Mouse (Mus musculus) CH12.LX (cell line): ENCODE measurements at regions not wholly inside any gene's neighbourhood (a gene's known extent, or its start where the extent isn't known, plus 50 kb on each side); places are given as distances from the start of the nearest gene placed in this dataset.

Experiments used
- DNase-seq: peaks from one replicate; pipeline ENCODE4 v3.0.0-alpha.2; 2013; ENCODE audit errors: extremely low read depth
- H3K27ac ChIP-seq: 2 replicates; pipeline ENCODE4 v1.5.1; 2012; ENCODE audit warnings: low read depth, mild to moderate bottlenecking, control low read depth, moderate library complexity; ENCODE audit not compliant: insufficient read depth
- H3K27me3 ChIP-seq: replicated peaks from 2 replicates; pipeline ENCODE3; 2012; ENCODE audit warnings: inconsistent platforms
- H3K36me3 ChIP-seq, 2 experiments: replicated peaks in 1 of 2; 2 replicates each; pipeline versions ENCODE3 to v1.6.1; 2012; ENCODE audit warnings: inconsistent platforms in 1 of 2, low read length in 1 of 2, mild to moderate bottlenecking in 1 of 2, mixed read lengths in 1 of 2, moderate library complexity in 1 of 2; ENCODE audit not compliant: control insufficient read depth in 1 of 2, insufficient read depth in 1 of 2
- H3K4me1 ChIP-seq, 2 experiments: 2 replicates each; pipeline ENCODE4 v1.6.1; 2012; ENCODE audit warnings: inconsistent platforms in 1 of 2, moderate library complexity in 1 of 2; ENCODE audit not compliant: insufficient read depth in 2 of 2, control insufficient read depth in 1 of 2
- H3K4me2 ChIP-seq: 2 replicates; pipeline ENCODE4 v1.6.1; 2012; ENCODE audit warnings: low read depth, mild to moderate bottlenecking, control low read depth; ENCODE audit not compliant: poor library complexity, insufficient read depth, severe bottlenecking
- H3K4me3 ChIP-seq, 3 experiments: fragments of 150-350 bp in 1 of 3; sonication (generic) in 1 of 3; replicated peaks in 1 of 3; 2 replicates each; pipeline versions ENCODE3 to v1.5.1; 2011 to 2012; ENCODE audit warnings: low read depth in 2 of 3, low read length in 2 of 3, mild to moderate bottlenecking in 2 of 3, moderate library complexity in 2 of 3, control low read depth in 1 of 3, improper control_type of control experiment in 1 of 3, inconsistent platforms in 1 of 3, mixed read lengths in 1 of 3; ENCODE audit not compliant: poor library complexity in 1 of 3
- H3K79me2 ChIP-seq: replicated peaks from 2 replicates; pipeline ENCODE4 v1.6.1; 2012; ENCODE audit warnings: mild to moderate bottlenecking, moderate library complexity; ENCODE audit not compliant: control insufficient read depth, poor library complexity, insufficient read depth, severe bottlenecking; ENCODE audit errors: extremely low read depth
- H3K9ac ChIP-seq: 2 replicates; pipeline ENCODE4 v1.6.1; 2012; ENCODE audit warnings: low read depth, mild to moderate bottlenecking, control low read depth, moderate library complexity; ENCODE audit not compliant: insufficient read depth
- H3K9me3 ChIP-seq: replicated peaks from 2 replicates; pipeline ENCODE3; 2012; ENCODE audit warnings: low read length, inconsistent platforms, mixed read lengths
- BHLHE40 ChIP-seq: IDR thresholded peaks from 2 replicates; pipeline ENCODE4 v1.6.1; 2011; ENCODE audit warnings: mild to moderate bottlenecking, low read depth, low read length, improper control_type of control experiment
- CHD1 ChIP-seq: IDR thresholded peaks from 2 replicates; pipeline ENCODE4 v1.6.1; 2012; ENCODE audit warnings: low read depth, low read length, improper control_type of control experiment, inconsistent platforms
- CTCF ChIP-seq, 2 experiments: IDR thresholded peaks in 1 of 2; conservative IDR thresholded peaks in 1 of 2; 2 replicates each; pipeline ENCODE4 v1.5.1; 2011 to 2012; ENCODE audit warnings: low read depth in 2 of 2, low read length in 2 of 2, improper control_type of control experiment in 1 of 2, inconsistent platforms in 1 of 2, mild to moderate bottlenecking in 1 of 2, moderate library complexity in 1 of 2
- E2F4 ChIP-seq: IDR thresholded peaks from 2 replicates; pipeline ENCODE4 v1.6.1; 2011; ENCODE audit warnings: low read depth, low read length, improper control_type of control experiment; ENCODE audit not compliant: insufficient replicate concordance
- ELF1 ChIP-seq: IDR thresholded peaks from 2 replicates; pipeline ENCODE4 v1.6.1; 2014; ENCODE audit warnings: low read depth, mild to moderate bottlenecking, inconsistent platforms, low read length, improper control_type of control experiment
- EP300 ChIP-seq: IDR thresholded peaks from 2 replicates; pipeline ENCODE4 v1.6.1; 2011; ENCODE audit warnings: low read length, improper control_type of control experiment
- ETS1 ChIP-seq: conservative IDR thresholded peaks from 2 replicates; pipeline ENCODE4 v1.6.1; 2012; ENCODE audit warnings: low read depth, mild to moderate bottlenecking, inconsistent platforms, low read length, improper control_type of control experiment, moderate library complexity
- GABPA ChIP-seq: IDR thresholded peaks from 2 replicates; pipeline ENCODE4 v1.6.1; 2012; ENCODE audit warnings: low read depth, low read length, improper control_type of control experiment, inconsistent platforms; ENCODE audit not compliant: insufficient replicate concordance
- IRF4 ChIP-seq: IDR thresholded peaks from 2 replicates; pipeline ENCODE4 v1.6.1; 2014; ENCODE audit warnings: low read depth, mild to moderate bottlenecking, inconsistent platforms, low read length, improper control_type of control experiment
- JUN ChIP-seq: IDR thresholded peaks from 2 replicates; pipeline ENCODE4 v1.6.1; 2011; ENCODE audit warnings: low read depth, mild to moderate bottlenecking, low read length, improper control_type of control experiment, moderate library complexity; ENCODE audit not compliant: insufficient read depth
- KAT2A ChIP-seq: IDR thresholded peaks from 2 replicates; pipeline ENCODE4 v1.6.1; 2012; ENCODE audit warnings: low read length, improper control_type of control experiment, inconsistent platforms; ENCODE audit not compliant: insufficient replicate concordance
- MAFK ChIP-seq: IDR thresholded peaks from 2 replicates; pipeline ENCODE4 v1.6.1; 2011; ENCODE audit warnings: low read length, improper control_type of control experiment; ENCODE audit not compliant: insufficient replicate concordance
- MAX ChIP-seq: IDR thresholded peaks from 2 replicates; pipeline ENCODE4 v1.6.1; 2011; ENCODE audit warnings: low read length, improper control_type of control experiment
- MAZ ChIP-seq: IDR thresholded peaks from 2 replicates; pipeline ENCODE4 v1.6.1; 2012; ENCODE audit warnings: low read depth, mild to moderate bottlenecking, inconsistent platforms, low read length, improper control_type of control experiment, moderate library complexity
- MEF2A ChIP-seq: IDR thresholded peaks from 2 replicates; pipeline ENCODE4 v1.6.1; 2014; ENCODE audit warnings: low read depth, mild to moderate bottlenecking, inconsistent platforms, low read length, improper control_type of control experiment, borderline replicate concordance
- MXI1 ChIP-seq: IDR thresholded peaks from 2 replicates; pipeline ENCODE4 v1.6.1; 2011; ENCODE audit warnings: mild to moderate bottlenecking, low read depth, low read length, improper control_type of control experiment
- MYC ChIP-seq: IDR thresholded peaks from 2 replicates; pipeline ENCODE4 v1.6.1; 2011; ENCODE audit warnings: low read depth, mild to moderate bottlenecking, improper control_type of control experiment, low read length
- NRF1 ChIP-seq: IDR thresholded peaks from 2 replicates; pipeline ENCODE4 v1.6.1; 2014; ENCODE audit warnings: low read depth, mild to moderate bottlenecking, inconsistent platforms, low read length, improper control_type of control experiment, moderate library complexity
- POLR2A ChIP-seq: IDR thresholded peaks from 2 replicates; pipeline ENCODE4 v1.6.1; 2011; ENCODE audit warnings: low read depth, mild to moderate bottlenecking, improper control_type of control experiment, low read length
- POLR2AphosphoS2 ChIP-seq: IDR thresholded peaks from 2 replicates; pipeline ENCODE4 v1.6.1; 2011; ENCODE audit warnings: low read depth, low read length, improper control_type of control experiment
- RAD21 ChIP-seq: IDR thresholded peaks from 2 replicates; pipeline ENCODE4 v1.6.1; 2011; ENCODE audit warnings: low read depth, mild to moderate bottlenecking, low read length, improper control_type of control experiment, moderate library complexity
- RCOR1 ChIP-seq: conservative IDR thresholded peaks from 2 replicates; pipeline ENCODE4 v1.6.1; 2012; ENCODE audit warnings: low read depth, mild to moderate bottlenecking, inconsistent platforms, low read length, improper control_type of control experiment
- SIN3A ChIP-seq: IDR thresholded peaks from 2 replicates; pipeline ENCODE4 v1.6.1; 2012; ENCODE audit warnings: low read length, improper control_type of control experiment, inconsistent platforms
- TBP ChIP-seq: conservative IDR thresholded peaks from 2 replicates; pipeline ENCODE4 v1.6.1; 2011; ENCODE audit warnings: low read depth, low read length, improper control_type of control experiment
- TCF12 ChIP-seq: IDR thresholded peaks from 2 replicates; pipeline ENCODE4 v1.6.1; 2014; ENCODE audit warnings: low read depth, mild to moderate bottlenecking, inconsistent platforms, low read length, improper control_type of control experiment
- UBTF ChIP-seq: IDR thresholded peaks from 2 replicates; pipeline ENCODE4 v1.6.1; 2012; ENCODE audit warnings: low read depth, mild to moderate bottlenecking, inconsistent platforms, low read length, improper control_type of control experiment, moderate library complexity
- USF1 ChIP-seq: IDR thresholded peaks from 2 replicates; pipeline ENCODE4 v1.6.1; 2014; ENCODE audit warnings: low read depth, mild to moderate bottlenecking, inconsistent platforms, low read length, improper control_type of control experiment
- USF2 ChIP-seq: conservative IDR thresholded peaks from 2 replicates; pipeline ENCODE4 v1.6.1; 2011; ENCODE audit warnings: low read depth, low read length, improper control_type of control experiment
- ZKSCAN1 ChIP-seq: IDR thresholded peaks from 2 replicates; pipeline ENCODE4 v1.6.1; 2012; ENCODE audit warnings: low read depth, inconsistent platforms, low read length, improper control_type of control experiment, borderline replicate concordance
- ZMIZ1 ChIP-seq: IDR thresholded peaks from 2 replicates; pipeline ENCODE4 v1.6.1; 2012; ENCODE audit warnings: low read depth, mild to moderate bottlenecking, inconsistent platforms, low read length, improper control_type of control experiment
- ZNF384 ChIP-seq: IDR thresholded peaks from 2 replicates; pipeline ENCODE4 v1.6.1; 2012; ENCODE audit warnings: low read depth, low read length, improper control_type of control experiment, inconsistent platforms
- dilution Hi-C: fragments of 300-500 bp; cut with MboI; formaldehyde crosslinking; loops from 2 replicates; pipeline ENCODE4 v1.14.3; 2020; ENCODE audit warnings: low sequenced_read_pairs; ENCODE audit not compliant: extremely low pct_unique_long_range_greater_than_20kb, extremely low pct_ligation_motif_present
- in situ Hi-C: fragments of 300-500 bp; cut with MboI; formaldehyde crosslinking; loops from 3 replicates; pipeline ENCODE4 v1.14.3; 2019; ENCODE audit warnings: low sequenced_read_pairs, low pct_ligation_motif_present, low pct_unique_long_range_greater_than_20kb, mixed read lengths

GRCm38 (mm10) chr3:143609673-143610072 lies 595.3 kb downstream of the Lmo4 start:
- Histone ChIP-seq H3K36me3 (no peaks in the 10 kb centered on the region), H3K9me3 (no peaks in the 10 kb centered on the region), H3K79me2 (no peaks in the 10 kb centered on the region), H3K4me2 (no peak overlapping the region), H3K27ac (no peak overlapping the region), H3K9ac (no peak overlapping the region), H3K27me3 (no peaks in the 10 kb centered on the region), H3K4me1 (no peaks in the 10 kb centered on the region)
- in situ Hi-C loops (loop anchor here (25.0 kb wide), 1 partner anchor 778 kb away; no protein-coding TSS in a partner anchor), dilution Hi-C loops (no loop called here)
- DNase-seq: no peak
- TF ChIP-seq GABPA: no peak
- no peak for TF ChIP-seq MXI1
- TF ChIP-seq JUN: no peak
- TF ChIP-seq POLR2A: no peak
- no peak for TF ChIP-seq ZMIZ1
- TF ChIP-seq CTCF (conservative IDR thresholded peaks at IDR 0.05 in 1 of 2, IDR thresholded peaks at IDR 0.05 in 1 of 2; ENCODE audit: low read depth in 2 of 2, low read length in 2 of 2): no peak
- no peak for TF ChIP-seq RCOR1
- no peak for TF ChIP-seq IRF4
- no peak for TF ChIP-seq NRF1
- no peak for TF ChIP-seq BHLHE40
- TF ChIP-seq UBTF: no peak
- TF ChIP-seq ZKSCAN1: no peak
- no peak for TF ChIP-seq USF2
- no peak for TF ChIP-seq MYC
- TF ChIP-seq, all 38 proteins: peak for 0
- no peak overlapping the region for H3K4me3 ChIP-seq

- H3K4me2 ChIP-seq: peak overlapping the region; percentile 83; the same call in 1 of the 2 replicates
- no peaks in the 10 kb centered on the region for H3K36me3 ChIP-seq
- dilution Hi-C loops (no loop called here), in situ Hi-C loops (loop anchor here (25.0 kb wide), 1 partner anchor 638 kb away; no protein-coding TSS in a partner anchor)
- H3K9me3 ChIP-seq: no peaks in the 10 kb centered on the region
- H3K4me3 ChIP-seq: no peak overlapping the region
- H3K27ac ChIP-seq: no peak overlapping the region
- H3K27me3 ChIP-seq: no peaks in the 10 kb centered on the region
- peaks cover 2 to 18% of the 10 kb centered on the region in 2 experiments for H3K4me1 ChIP-seq
- peak; percentile 82 for DNase-seq
- H3K9ac ChIP-seq: no peak overlapping the region
- no peaks in the 10 kb centered on the region for H3K79me2 ChIP-seq
- TF ChIP-seq USF2 (no peak), ZMIZ1 (no peak), ZNF384 (peak; percentile 64), EP300 (peak; percentile 29; the same call in 1 of the 2 replicates), UBTF (no peak), USF1 (no peak), MYC (0 out of 2 replicates have a peak, but pooled peaks have one; percentile 50), MXI1 (no peak), CHD1 (no peak; the same call in 1 of the 2 replicates), RAD21 (peak; percentile 93), POLR2AphosphoS2 (no peak), JUN (no peak), MAFK (no peak), MAX (peak; percentile 57; the same call in 1 of the 2 replicates), TCF12 (peak; percentile 43; the same call in 1 of the 2 replicates), SIN3A (0 out of 2 replicates have a peak, but pooled peaks have one; percentile 62), MEF2A (peak; percentile 60; the same call in 1 of the 2 replicates), TBP (0 out of 2 replicates have a peak, but pooled peaks have one; percentile 25), ZKSCAN1 (no peak), ELF1 (peak; percentile 26; the same call in 1 of the 2 replicates), E2F4 (no peak), MAZ (no peak), ETS1 (no peak; the same call in 1 of the 2 replicates), KAT2A (0 out of 2 replicates have a peak, but pooled peaks have one; percentile 58), RCOR1 (no peak)
Observed at GRCm38 (mm10) chr3:143599120-143599519, 605.9 kb downstream of the Lmo4 start.
